Mouse (Mus musculus) cortical plate, adult 2 months (tissue): ENCODE data around the gene Nkx2-5.

Experiments used
- CTCF ChIP-seq: fragments of 200-500 bp; IDR thresholded peaks from 2 replicates; pipeline ENCODE4 v1.5.1; 2011; ENCODE audit warnings: mild to moderate bottlenecking, control low read depth, low read length; ENCODE audit not compliant: insufficient read depth; ENCODE audit errors: extremely low read depth
- POLR2A ChIP-seq: fragments of 200-500 bp; IDR thresholded peaks from 2 replicates; pipeline ENCODE4 v1.6.1; 2011; ENCODE audit warnings: mild to moderate bottlenecking, low read length, control low read depth; ENCODE audit not compliant: insufficient read depth; ENCODE audit errors: extremely low read depth

DNA sequence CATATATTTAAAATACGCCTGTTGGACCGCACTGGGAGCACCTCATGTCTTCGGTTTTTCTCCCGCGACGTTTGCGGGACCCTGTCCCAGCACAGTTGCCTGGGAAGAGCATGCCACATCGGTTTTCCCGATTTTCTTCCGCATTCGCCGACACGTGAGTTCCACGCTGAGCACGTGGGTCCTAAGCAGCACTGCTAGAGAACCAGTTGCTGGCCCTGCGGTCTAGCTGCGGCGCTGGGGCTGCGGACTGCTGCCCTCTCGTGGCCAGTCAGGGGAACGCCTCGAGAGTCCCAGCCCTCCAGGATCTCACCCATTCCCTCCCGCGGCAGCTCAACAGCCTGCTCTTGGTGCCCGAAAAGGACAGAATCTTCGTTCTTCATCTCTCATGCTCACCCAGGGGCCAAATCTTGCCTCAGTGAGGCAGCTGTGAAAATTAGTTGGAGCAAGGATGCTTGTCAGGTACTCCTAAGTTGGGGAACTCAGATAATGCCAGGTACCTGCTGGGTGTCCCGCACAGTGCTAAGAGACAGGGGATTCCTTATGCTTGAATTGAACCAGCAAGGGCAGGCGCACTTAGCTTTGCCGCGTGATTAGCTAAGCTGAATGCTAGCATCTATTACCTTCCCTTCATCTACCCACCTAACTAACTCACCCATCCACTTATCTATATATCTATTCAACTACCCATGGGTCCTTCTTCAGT, 41.4 kb upstream of the Nkx2-5 start:
- TF ChIP-seq CTCF: peak; percentile 90
- no peak for TF ChIP-seq POLR2A
